Mouse (Mus musculus): ENCODE results near the gene Gm26992. TPM values are rescaled to one million over a fixed set of nuclear protein-coding genes. Genes with fewer than 3 reads are reported as not detected.

Gm26992 gene
- polyA plus RNA-seq, 2 experiments from 2014 or later = not detected

GRCm38 (mm10) chrX:103484050-103484449 lies 62.2 kb downstream of the Gm26992 start:
- no peak for ATAC-seq

GRCm38 (mm10) chrX:103490853-103491252 lies 69.0 kb downstream of the Gm26992 start:
- ATAC-seq = no peak

- no peak for ATAC-seq
Observed at GRCm38 (mm10) chrX:103492398-103493256, 70.8 kb downstream of the Gm26992 start.

- ATAC-seq = peak; percentile 93
Observed at GRCm38 (mm10) chrX:103493351-103494173, 71.8 kb downstream of the Gm26992 start.

GRCm38 (mm10) chrX:103499374-103499773 lies 77.6 kb downstream of the Gm26992 start:
- ATAC-seq = no peak

- ATAC-seq = no peak
Observed at GRCm38 (mm10) chrX:103500137-103500536, 78.3 kb downstream of the Gm26992 start.

- no peak for ATAC-seq
Observed at GRCm38 (mm10) chrX:103508218-103508617, 86.4 kb downstream of the Gm26992 start.

- ATAC-seq = peak; percentile 79
Observed at GRCm38 (mm10) chrX:103509168-103510019, 87.6 kb downstream of the Gm26992 start.

- no peak for ATAC-seq
Observed at GRCm38 (mm10) chrX:103514782-103515181, 93.0 kb downstream of the Gm26992 start.

GRCm38 (mm10) chrX:103515346-103515745 lies 93.5 kb downstream of the Gm26992 start:
- ATAC-seq = no peak

- no peak for ATAC-seq
Observed at GRCm38 (mm10) chrX:103518798-103519197, 97.0 kb downstream of the Gm26992 start.

- no peak for ATAC-seq
Observed at GRCm38 (mm10) chrX:103519547-103519946, 97.7 kb downstream of the Gm26992 start.

- no peak for ATAC-seq
Observed at GRCm38 (mm10) chrX:103521221-103521716, 99.5 kb downstream of the Gm26992 start.

GRCm38 (mm10) chrX:103529185-103529584 lies 107.4 kb downstream of the Gm26992 start:
- peak; percentile 95 for ATAC-seq

Other genes with a start within 250 kb of the Gm26992 start
- not detected for gene Nap1l2, start 235.4 kb upstream of the Gm26992 start, polyA plus RNA-seq (2017; shearing (Covaris generic))
- not detected for gene Cdx4, start 100.6 kb upstream of the Gm26992 start, polyA plus RNA-seq (2017; shearing (Covaris generic))
- gene Chic1, start 65.5 kb upstream of the Gm26992 start, polyA plus RNA-seq (2017; shearing (Covaris generic)) = 1 to 10 TPM; 2.4 to 3.4 TPM
- gene Tsx, start 7.5 kb upstream of the Gm26992 start, polyA plus RNA-seq (2017; shearing (Covaris generic)) = under 1 TPM in 1 of 2 experiments, not detected in 1; 0.42 TPM
- gene Zcchc13, start 208.6 kb downstream of the Gm26992 start, polyA plus RNA-seq (2017; shearing (Covaris generic)) = not detected